Mouse (Mus musculus): ENCODE measurements around the gene Ttll5. TPM values are rescaled to one million over a fixed set of nuclear protein-coding genes. Genes with fewer than 3 reads are reported as not detected.
A peak's percentile ranks its signal among the peaks of the same experiment; 100 is the strongest.

Gene Ttll5
- polyA plus RNA-seq, 1 experiment from 2014 or later = 8.7 TPM

DNA sequence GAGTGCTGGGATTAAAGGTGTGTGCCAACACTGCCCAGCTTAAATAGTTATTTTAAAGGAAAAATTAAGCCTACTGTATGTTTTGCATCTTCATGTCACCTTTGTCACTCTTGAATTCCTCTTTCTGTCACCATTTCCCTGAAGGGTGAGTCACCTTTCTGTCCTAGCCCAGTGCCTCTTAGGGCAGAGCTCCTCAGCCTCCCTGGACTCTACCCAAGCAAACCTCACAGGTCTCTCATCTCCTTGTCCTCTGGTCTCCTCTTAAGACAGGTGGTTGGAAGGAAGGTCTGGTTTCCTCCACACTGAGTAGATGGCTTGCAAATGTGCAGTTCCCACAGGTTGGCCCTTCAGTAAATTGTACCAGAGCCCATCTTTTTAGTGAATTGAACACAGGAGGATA, 143.4 kb downstream of the Ttll5 start:
- no peak for DNase-seq (ENCODE audit: low spot score)

- no peak for DNase-seq (ENCODE audit: low spot score)
These were observed 143.9 kb downstream of the Ttll5 start for GRCm38 (mm10) chr12:85968409-85968808.

GRCm38 (mm10) chr12:85969571-85969970, 145.1 kb downstream of the Ttll5 start:
- DNase-seq (ENCODE audit: low spot score) = peak; percentile 89

DNA sequence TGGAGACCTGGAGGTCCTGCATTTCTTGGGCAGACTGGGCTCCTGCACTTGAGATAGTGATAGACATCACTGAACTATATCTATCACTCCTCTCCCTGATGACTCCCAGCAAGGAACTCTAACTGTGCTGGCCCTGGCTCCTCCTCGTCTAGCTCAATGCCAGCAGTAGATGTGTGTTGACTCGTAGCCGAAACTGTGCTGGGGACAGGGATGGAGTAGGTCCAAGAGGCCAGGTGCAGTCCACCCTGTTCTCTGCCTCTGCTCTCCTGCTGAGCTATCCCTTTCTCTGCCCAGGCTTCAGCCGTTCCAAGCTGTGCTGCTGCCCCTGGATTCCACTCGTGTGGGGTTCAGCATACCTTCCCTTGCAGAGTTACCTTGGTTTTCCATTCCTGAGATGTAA, 145.7 kb downstream of the Ttll5 start:
- DNase-seq (ENCODE audit: low spot score) = no peak

DNA sequence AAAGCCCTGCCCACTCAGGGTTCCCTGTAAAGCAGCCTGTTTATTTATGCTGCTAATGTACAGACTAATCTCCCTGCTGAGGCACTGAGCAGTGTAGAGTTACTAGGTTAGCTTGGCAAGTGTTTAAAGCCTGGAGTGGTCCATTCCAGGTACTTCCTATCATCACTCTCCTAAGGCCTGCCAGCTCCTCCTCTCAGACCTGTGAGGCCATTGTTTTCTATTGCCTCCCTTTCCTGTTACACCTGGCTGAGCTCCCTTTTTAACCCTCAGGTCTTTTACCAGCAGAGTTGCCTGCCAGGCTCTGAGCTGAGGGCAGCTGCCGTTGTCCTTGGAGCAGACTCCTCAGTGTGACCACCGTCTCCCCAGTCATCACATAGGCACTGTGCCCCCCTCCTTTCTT, 146.3 kb downstream of the Ttll5 start:
- DNase-seq (ENCODE audit: low spot score) = no peak

DNA sequence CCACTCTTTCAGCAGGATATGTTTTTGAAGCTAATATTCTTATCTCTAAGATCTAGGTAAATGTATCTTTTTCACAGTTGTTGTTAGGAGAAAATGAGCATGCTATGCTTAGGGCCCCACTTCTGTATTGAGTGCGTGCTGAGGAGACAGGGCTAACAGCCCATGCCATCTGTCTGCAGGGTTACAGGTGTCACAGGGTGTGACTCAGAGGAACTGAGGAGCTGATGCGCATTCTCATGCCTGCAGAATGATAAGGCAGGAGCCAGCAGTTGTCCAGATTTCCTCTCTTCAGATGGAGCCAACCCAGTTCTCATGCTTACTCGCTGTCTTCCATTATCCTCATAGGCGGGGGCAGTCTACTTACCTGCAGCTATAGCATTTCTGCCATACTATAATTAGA, 147.2 kb downstream of the Ttll5 start:
- DNase-seq (ENCODE audit: low spot score) = peak; percentile 52

DNA sequence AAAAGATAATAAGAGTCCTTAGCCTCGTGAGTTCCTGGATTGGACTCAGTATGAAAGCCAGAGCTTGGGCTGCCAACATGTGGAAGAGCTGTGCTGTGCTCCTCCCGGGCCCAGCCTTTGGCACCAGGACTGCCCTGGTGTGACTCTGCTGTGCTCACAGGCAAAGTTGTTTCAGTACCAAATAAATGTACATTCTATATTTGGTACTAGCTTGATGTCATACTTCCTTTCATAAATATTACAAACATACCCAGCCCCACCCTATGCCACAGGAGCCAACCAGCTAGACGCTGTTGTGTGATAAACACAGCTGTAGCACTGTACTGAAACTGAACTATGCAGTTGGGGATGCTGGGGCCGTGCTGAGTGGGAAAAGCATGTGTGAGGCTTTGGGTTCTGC, 149.1 kb downstream of the Ttll5 start:
- DNase-seq (ENCODE audit: low spot score) = peak; percentile 63

DNA sequence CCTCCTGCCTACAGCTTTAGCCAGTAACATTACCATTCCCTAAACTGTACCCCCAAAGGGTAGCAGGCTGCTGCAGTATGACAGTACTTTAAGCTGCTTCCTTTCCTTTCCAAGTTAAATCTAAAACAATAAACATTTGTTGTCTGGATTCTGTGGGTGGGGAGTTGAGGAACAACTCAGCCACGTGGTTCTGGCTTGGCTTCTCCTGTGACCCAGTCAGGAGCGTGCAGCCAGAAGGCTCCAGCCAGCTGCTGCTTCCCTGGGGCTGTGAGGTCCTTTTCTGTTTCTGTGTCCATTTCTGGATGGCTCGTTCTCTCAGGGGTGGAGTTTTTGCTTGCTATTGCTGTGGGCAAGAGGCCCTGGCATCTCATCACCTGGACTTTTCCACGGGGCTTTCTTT, 149.6 kb downstream of the Ttll5 start:
- DNase-seq (ENCODE audit: low spot score) = no peak

- no peak for DNase-seq (ENCODE audit: low spot score)
These were observed 155.5 kb downstream of the Ttll5 start for GRCm38 (mm10) chr12:85979996-85980395.

GRCm38 (mm10) chr12:85985524-85985923, 161.1 kb downstream of the Ttll5 start:
- DNase-seq (ENCODE audit: low spot score) = no peak

DNA sequence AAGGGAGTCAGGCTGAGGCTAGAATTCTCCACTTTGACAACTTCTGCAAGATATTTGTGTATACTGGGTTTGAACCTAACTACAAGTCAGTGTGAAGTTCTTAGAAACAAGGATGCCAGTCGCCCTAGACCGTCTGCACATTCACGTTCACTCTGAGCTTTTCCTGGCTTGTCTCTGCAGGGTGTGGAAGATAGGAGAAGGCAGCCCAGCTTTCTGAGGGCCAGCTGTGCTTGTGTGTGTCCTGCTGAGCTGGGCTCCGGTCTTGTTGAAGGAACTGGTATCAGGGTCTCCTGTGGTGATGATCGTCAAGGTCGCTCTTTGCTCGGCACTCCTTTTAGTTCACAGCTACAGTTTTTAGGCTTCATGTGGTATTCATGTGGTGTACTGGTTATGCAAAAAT, 161.6 kb downstream of the Ttll5 start:
- DNase-seq (ENCODE audit: low spot score) = no peak

GRCm38 (mm10) chr12:85986540-85987443, 162.3 kb downstream of the Ttll5 start:
- no peak for DNase-seq (ENCODE audit: low spot score)

DNA sequence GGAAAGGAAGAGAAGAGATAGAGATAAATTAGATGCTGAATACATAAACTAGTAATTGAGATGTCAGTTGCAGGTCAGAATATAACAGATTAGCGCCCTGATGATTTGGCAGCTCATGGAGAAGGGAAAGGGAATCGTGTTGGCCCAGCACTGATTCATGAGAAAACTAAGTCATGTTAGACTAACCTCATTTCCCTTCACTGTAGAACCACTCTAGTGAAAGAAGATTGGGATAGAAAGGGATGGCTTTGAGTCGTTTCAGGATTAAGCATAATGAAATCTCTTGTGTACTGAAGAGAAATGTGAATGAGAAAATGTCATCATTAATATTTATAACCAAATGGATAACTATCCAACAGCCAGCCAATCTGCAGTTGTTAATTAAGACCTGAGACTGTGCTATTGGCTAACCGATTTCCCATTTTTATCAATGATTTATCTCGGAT, 163.0 kb downstream of the Ttll5 start:
- DNase-seq (ENCODE audit: low spot score) = no peak

DNA sequence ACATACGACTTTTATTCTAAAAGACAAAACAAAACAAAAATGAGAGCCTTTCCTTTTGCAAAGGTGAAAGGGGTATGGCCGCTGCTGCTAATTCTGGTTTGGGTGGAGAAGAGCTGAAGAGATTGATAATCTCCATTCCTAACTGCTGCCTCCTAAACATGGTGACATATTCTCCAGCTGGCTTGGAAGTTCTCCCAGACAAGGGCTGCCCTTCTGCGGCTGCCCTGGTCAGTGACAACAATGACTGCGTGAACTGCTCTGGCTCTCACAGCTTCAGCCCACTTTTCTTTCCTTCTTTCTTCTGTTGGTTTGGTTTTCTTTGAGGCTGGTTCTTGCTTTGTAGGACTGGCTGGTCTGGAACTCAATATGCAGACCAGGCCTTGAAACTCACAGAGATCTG, 163.7 kb downstream of the Ttll5 start:
- no peak for DNase-seq (ENCODE audit: low spot score)

GRCm38 (mm10) chr12:85988818-85989377, 164.4 kb downstream of the Ttll5 start:
- DNase-seq (ENCODE audit: low spot score) = no peak

GRCm38 (mm10) chr12:85992013-85992837, 167.8 kb downstream of the Ttll5 start:
- no peak for DNase-seq (ENCODE audit: low spot score)

GRCm38 (mm10) chr12:85992838-85993234, 168.4 kb downstream of the Ttll5 start:
- DNase-seq (ENCODE audit: low spot score) = no peak

DNA sequence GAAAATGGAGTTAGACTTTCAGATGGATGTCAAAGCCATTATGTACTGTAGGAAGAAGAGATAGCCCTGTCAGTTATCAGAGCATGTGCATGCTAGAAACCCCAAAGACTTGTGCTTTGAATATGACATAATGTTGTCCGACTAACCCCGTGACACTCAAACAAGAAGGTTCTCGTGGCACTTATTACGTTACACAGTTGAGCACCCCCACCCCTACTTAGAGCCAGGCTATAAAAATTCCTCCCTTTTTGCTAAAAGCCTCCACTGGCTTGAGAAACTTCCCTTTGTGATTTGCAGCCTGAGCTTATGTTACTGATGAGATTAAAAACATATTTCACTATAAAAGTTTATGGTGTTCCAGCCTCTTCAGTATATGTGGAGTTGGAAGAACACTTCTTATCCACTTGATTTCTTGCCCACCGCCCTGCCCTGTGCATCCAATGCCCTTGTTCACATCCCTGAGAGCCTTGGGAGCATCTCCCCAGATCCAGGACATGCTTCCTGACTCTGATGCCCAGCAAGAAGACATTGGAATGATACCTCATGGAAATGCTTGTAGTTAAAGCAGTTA, 169.4 kb downstream of the Ttll5 start:
- DNase-seq (ENCODE audit: low spot score) = no peak

- DNase-seq (ENCODE audit: low spot score) = no peak
These were observed 176.2 kb downstream of the Ttll5 start for GRCm38 (mm10) chr12:86000641-86001073.

- DNase-seq (ENCODE audit: low spot score) = no peak
These were observed 176.7 kb downstream of the Ttll5 start for GRCm38 (mm10) chr12:86001120-86001655.

DNA sequence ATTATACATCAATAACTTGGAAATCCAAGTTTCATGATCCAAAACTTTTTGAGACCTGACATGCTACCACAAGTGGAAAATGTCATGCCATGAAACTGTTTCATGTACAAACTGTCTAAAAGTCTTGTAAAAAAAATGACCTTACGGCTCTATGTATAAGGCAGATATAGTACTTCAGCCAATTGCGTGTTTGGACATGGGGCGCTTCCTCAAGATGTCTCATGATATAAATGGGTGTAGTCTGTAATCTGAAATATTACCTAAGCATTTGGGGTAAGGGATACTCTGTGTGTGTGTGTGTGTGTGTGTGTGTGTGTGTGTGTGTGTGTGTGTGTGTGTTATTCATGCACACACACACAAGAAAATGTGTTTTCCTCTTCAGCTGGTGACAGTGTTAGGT, 180.2 kb downstream of the Ttll5 start:
- no peak for DNase-seq (ENCODE audit: low spot score)
